Mouse (Mus musculus): ENCODE measurements around the gene Fbxo31. TPM values are rescaled to one million over a fixed set of nuclear protein-coding genes. Genes with fewer than 3 reads are reported as not detected.
"Not testable (repeated sequence)": the region's sequence is repeated elsewhere in the genome, so short reads cannot be mapped to it uniquely, and the experiment has no call there.

Fbxo31 gene
- total RNA-seq (2021) = 10 to 100 TPM; 52.8 to 68.4 TPM
- long read RNA-seq, experiment 1, full-length matches to known transcripts = 99 of 170 reads
- long read RNA-seq, experiment 1, partial matches to known transcripts = 10 of 170 reads
- long read RNA-seq, experiment 1, other reads (novel, unspliced or antisense) = 61 of 170 reads
- long read RNA-seq, experiment 2, full-length matches to known transcripts = 111 of 192 reads
- long read RNA-seq, experiment 2, partial matches to known transcripts = 6 of 192 reads
- long read RNA-seq, experiment 2, other reads (novel, unspliced or antisense) = 75 of 192 reads

GRCm38 (mm10) chr8:121578676-121579451 is at the start of gene Fbxo31:
Fbxo31 (minus strand) TSS chr8:121578806.
- peak; percentile 88 to 97 for DNase-seq (ENCODE audit: low spot score in 2 of 2)

GRCm38 (mm10) chr8:121623043-121623442 is 44.4 kb upstream of the Fbxo31 start:
- DNase-seq (ENCODE audit: low spot score in 2 of 2) = no peak

- DNase-seq (ENCODE audit: low spot score in 2 of 2) = no peak
These were observed 43.3 kb upstream of the Fbxo31 start for GRCm38 (mm10) chr8:121621879-121622278.

- DNase-seq (ENCODE audit: low spot score in 2 of 2) = peak in 1 of 2 experiments; percentile 39
These were observed 42.4 kb upstream of the Fbxo31 start for GRCm38 (mm10) chr8:121620801-121621516.

GRCm38 (mm10) chr8:121619401-121619995 is 40.9 kb upstream of the Fbxo31 start:
- no peak for DNase-seq (ENCODE audit: low spot score in 2 of 2)

GRCm38 (mm10) chr8:121613419-121613818 is 34.8 kb upstream of the Fbxo31 start:
- DNase-seq (ENCODE audit: low spot score in 2 of 2) = no peak

GRCm38 (mm10) chr8:121609916-121610315 is 31.3 kb upstream of the Fbxo31 start:
- DNase-seq (ENCODE audit: low spot score in 2 of 2) = no peak

- no peak for DNase-seq (ENCODE audit: low spot score in 2 of 2)
These were observed 30.6 kb upstream of the Fbxo31 start for GRCm38 (mm10) chr8:121609251-121609650.

GRCm38 (mm10) chr8:121607661-121608060 is 29.1 kb upstream of the Fbxo31 start:
- DNase-seq (ENCODE audit: low spot score in 2 of 2) = no peak

- no peak for DNase-seq (ENCODE audit: low spot score in 2 of 2)
These were observed 25.2 kb upstream of the Fbxo31 start for GRCm38 (mm10) chr8:121603801-121604200.

- DNase-seq (ENCODE audit: low spot score in 2 of 2) = peak in 1 of 2 experiments; percentile 65
These were observed 24.3 kb upstream of the Fbxo31 start for GRCm38 (mm10) chr8:121602860-121603259.

- DNase-seq (ENCODE audit: low spot score in 2 of 2) = no peak
These were observed 23.8 kb upstream of the Fbxo31 start for GRCm38 (mm10) chr8:121602411-121602810.

GRCm38 (mm10) chr8:121599842-121600241 is 21.2 kb upstream of the Fbxo31 start:
- no peak for DNase-seq (ENCODE audit: low spot score in 2 of 2)

- peak; percentile 59 to 84 for DNase-seq (ENCODE audit: low spot score in 2 of 2)
These were observed 20.3 kb upstream of the Fbxo31 start for GRCm38 (mm10) chr8:121598892-121599291.

GRCm38 (mm10) chr8:121598190-121598589 is 19.6 kb upstream of the Fbxo31 start:
- no peak for DNase-seq (ENCODE audit: low spot score in 2 of 2)

GRCm38 (mm10) chr8:121597492-121597891 is 18.9 kb upstream of the Fbxo31 start:
- not testable (repeated sequence) for DNase-seq (ENCODE audit: low spot score in 2 of 2)

- DNase-seq (ENCODE audit: low spot score in 2 of 2) = no peak
These were observed 15.4 kb upstream of the Fbxo31 start for GRCm38 (mm10) chr8:121593983-121594382.

GRCm38 (mm10) chr8:121593293-121593692 is 14.7 kb upstream of the Fbxo31 start:
- DNase-seq (ENCODE audit: low spot score in 2 of 2) = no peak

- DNase-seq (ENCODE audit: low spot score in 2 of 2) = no peak
These were observed 12.8 kb upstream of the Fbxo31 start for GRCm38 (mm10) chr8:121591178-121592066.
